Mouse (Mus musculus) cerebellum, adult 2 months (tissue): ENCODE data around the gene Lyz2.

Experiments
- CTCF ChIP-seq: fragments of 200-500 bp; IDR thresholded peaks from 2 replicates; pipeline ENCODE4 v1.5.1; 2011; ENCODE audit warnings: low read depth, mild to moderate bottlenecking, control low read depth, low read length, moderate library complexity, borderline replicate concordance; ENCODE audit not compliant: insufficient read depth
- POLR2A ChIP-seq: fragments of 200-500 bp; IDR thresholded peaks from 2 replicates; pipeline ENCODE4 v1.6.1; 2011; ENCODE audit warnings: low read length, control low read depth, borderline replicate concordance; ENCODE audit not compliant: insufficient read depth

DNA sequence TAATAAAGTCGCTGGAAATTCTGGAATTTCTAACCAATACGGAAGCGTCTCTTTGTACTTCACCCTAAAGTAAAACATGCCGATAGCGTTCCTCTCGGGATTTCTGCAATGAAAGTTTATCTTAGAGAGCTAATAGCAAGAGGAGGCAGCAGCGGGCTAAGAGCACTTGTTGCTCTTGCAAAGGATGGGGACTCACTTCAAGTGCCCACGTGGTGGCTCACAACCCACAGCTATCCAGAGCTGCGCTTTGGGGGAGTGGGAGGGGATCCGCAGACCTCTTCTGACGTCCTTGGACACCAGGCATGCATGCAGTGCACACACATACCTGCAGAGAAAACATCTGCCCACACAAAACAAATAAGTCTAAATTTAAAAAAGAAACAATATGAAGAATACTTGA lies 46.3 kb downstream of the Lyz2 start:
- TF ChIP-seq POLR2A, result no peak
- TF ChIP-seq CTCF, result no peak
